Mouse (Mus musculus) CH12.LX (cell line): ENCODE measurements at regions not wholly inside any gene's neighbourhood (a gene's known extent, or its start where the extent isn't known, plus 50 kb on each side); places are given as distances from the start of the nearest gene placed in this dataset.

Source experiments
- CTCF ChIP-seq, 2 experiments: IDR thresholded peaks in 1 of 2; conservative IDR thresholded peaks in 1 of 2; 2 replicates each; pipeline ENCODE4 v1.5.1; 2011 to 2012; ENCODE audit warnings: low read depth in 2 of 2, low read length in 2 of 2, improper control_type of control experiment in 1 of 2, inconsistent platforms in 1 of 2, mild to moderate bottlenecking in 1 of 2, moderate library complexity in 1 of 2
- ELF1 ChIP-seq: IDR thresholded peaks from 2 replicates; pipeline ENCODE4 v1.6.1; 2014; ENCODE audit warnings: low read depth, mild to moderate bottlenecking, inconsistent platforms, low read length, improper control_type of control experiment
- EP300 ChIP-seq: IDR thresholded peaks from 2 replicates; pipeline ENCODE4 v1.6.1; 2011; ENCODE audit warnings: low read length, improper control_type of control experiment
- MAFK ChIP-seq: IDR thresholded peaks from 2 replicates; pipeline ENCODE4 v1.6.1; 2011; ENCODE audit warnings: low read length, improper control_type of control experiment; ENCODE audit not compliant: insufficient replicate concordance
- MEF2A ChIP-seq: IDR thresholded peaks from 2 replicates; pipeline ENCODE4 v1.6.1; 2014; ENCODE audit warnings: low read depth, mild to moderate bottlenecking, inconsistent platforms, low read length, improper control_type of control experiment, borderline replicate concordance
- POLR2A ChIP-seq: IDR thresholded peaks from 2 replicates; pipeline ENCODE4 v1.6.1; 2011; ENCODE audit warnings: low read depth, mild to moderate bottlenecking, improper control_type of control experiment, low read length
- RCOR1 ChIP-seq: conservative IDR thresholded peaks from 2 replicates; pipeline ENCODE4 v1.6.1; 2012; ENCODE audit warnings: low read depth, mild to moderate bottlenecking, inconsistent platforms, low read length, improper control_type of control experiment
- TCF12 ChIP-seq: IDR thresholded peaks from 2 replicates; pipeline ENCODE4 v1.6.1; 2014; ENCODE audit warnings: low read depth, mild to moderate bottlenecking, inconsistent platforms, low read length, improper control_type of control experiment

DNA sequence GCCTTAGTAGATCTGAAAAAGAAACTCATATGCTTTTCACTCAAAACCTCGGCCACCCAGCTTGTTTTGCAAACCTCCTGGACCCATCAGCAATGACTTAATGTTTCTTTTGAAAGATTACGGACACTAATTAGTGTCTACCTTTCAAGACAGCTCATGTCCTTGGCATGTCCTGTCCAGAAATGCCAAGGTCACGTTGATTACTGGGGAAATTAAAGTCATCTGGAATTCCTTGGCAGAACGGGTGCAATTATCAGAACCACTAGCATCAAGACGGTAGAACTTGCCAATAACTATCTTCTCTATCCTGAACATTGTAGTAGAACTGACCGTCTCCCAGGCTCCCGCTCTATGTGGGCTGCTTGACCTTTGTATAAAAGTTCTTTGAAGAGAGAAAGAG, 166.8 kb upstream of the Cxadr start:
- TF ChIP-seq CTCF (conservative IDR thresholded peaks at IDR 0.05 in 1 of 2, IDR thresholded peaks at IDR 0.05 in 1 of 2; ENCODE audit: low read depth in 2 of 2, low read length in 2 of 2) = no peak
- TF ChIP-seq RCOR1 = no peak
- TF ChIP-seq POLR2A = no peak
- TF ChIP-seq ELF1 = no peak
- TF ChIP-seq MAFK = no peak
- no peak for TF ChIP-seq MEF2A
- TF ChIP-seq TCF12 = no peak
- no peak for TF ChIP-seq EP300
